22 mouse cellular contexts compared by ENCODE assay signal in the genomic region with DNA sequence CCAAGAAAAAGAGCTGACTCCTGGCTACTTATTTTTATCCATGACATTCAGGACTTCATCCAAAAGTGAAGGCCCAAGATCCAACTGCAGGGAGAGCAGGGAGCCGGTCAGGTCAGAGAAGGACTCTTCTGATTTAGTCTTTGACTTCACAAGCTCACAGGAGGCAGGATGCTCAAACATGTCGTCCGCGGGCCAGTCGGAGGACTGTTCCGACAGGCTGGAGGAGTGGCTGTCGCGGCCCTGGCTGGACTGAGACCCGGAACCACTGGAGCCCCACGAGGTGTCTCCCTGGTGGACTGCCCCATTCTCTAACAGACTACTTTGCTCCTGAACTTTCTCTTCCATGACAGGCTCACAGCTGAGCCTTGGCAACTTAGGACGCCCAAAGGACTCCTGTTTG.
"Had no signal": no experiment of that assay in that cellular context is flagged by ENCODE, and none has a peak within 500 bp of the region (broad histone marks: within the 10 kb centered on the region; RNA-seq: fewer than 3 reads in every experiment).

No protein-coding gene starts in this region.

- H3K27ac ChIP-seq: heart, embryonic 13.5 days; heart, embryonic 15.5 days; hindbrain, embryonic 13.5 days; hindbrain, embryonic 15.5 days; hindbrain, postnatal 0 days; kidney, embryonic 15.5 days; kidney, postnatal 0 days; left cerebral cortex, adult 2 months; limb, embryonic 10.5 days; limb, embryonic 12.5 days; liver, embryonic 13.5 days had no signal

- H3K4me1 ChIP-seq: hindbrain, embryonic 15.5 days; kidney, embryonic 15.5 days had no signal

- H3K27me3 ChIP-seq: heart, embryonic 13.5 days; heart, embryonic 15.5 days; hindbrain, embryonic 13.5 days; hindbrain, embryonic 15.5 days; kidney, embryonic 15.5 days; limb, embryonic 12.5 days; liver, embryonic 13.5 days had no signal

- H3K4me3 ChIP-seq: heart, embryonic 13.5 days; heart, embryonic 15.5 days; hindbrain, embryonic 13.5 days; hindbrain, embryonic 15.5 days; kidney, embryonic 15.5 days; left cerebral cortex, adult 2 months; limb, embryonic 10.5 days; limb, embryonic 12.5 days; liver, embryonic 13.5 days had no signal

- DNase-seq: gastrocnemius, postnatal 10 days; gastrocnemius, postnatal 25 days; heart, postnatal 14 days; kidney, adult 11 months; kidney, adult 2 months; kidney, adult 9 months; kidney, postnatal 14 days; kidney, postnatal 36 days; liver; liver, embryonic 13.5 days had no signal

- H3K4me2 ChIP-seq: heart, embryonic 11.5 days; heart, embryonic 13.5 days; heart, embryonic 15.5 days; hindbrain, embryonic 13.5 days; hindbrain, embryonic 15.5 days; kidney, embryonic 15.5 days; limb, embryonic 12.5 days; liver, embryonic 11.5 days; liver, embryonic 13.5 days had no signal
